Mouse (Mus musculus): Measurements from ENCODE around the gene Iqca.

The Iqca gene

GRCm38 (mm10) chr1:90132402-90132801 lies 20.8 kb downstream of the Iqca start:
- no peak for DNase-seq (ENCODE audit: low spot score)

GRCm38 (mm10) chr1:90131982-90132381 lies 21.2 kb downstream of the Iqca start:
- no peak for DNase-seq (ENCODE audit: low spot score)

DNA sequence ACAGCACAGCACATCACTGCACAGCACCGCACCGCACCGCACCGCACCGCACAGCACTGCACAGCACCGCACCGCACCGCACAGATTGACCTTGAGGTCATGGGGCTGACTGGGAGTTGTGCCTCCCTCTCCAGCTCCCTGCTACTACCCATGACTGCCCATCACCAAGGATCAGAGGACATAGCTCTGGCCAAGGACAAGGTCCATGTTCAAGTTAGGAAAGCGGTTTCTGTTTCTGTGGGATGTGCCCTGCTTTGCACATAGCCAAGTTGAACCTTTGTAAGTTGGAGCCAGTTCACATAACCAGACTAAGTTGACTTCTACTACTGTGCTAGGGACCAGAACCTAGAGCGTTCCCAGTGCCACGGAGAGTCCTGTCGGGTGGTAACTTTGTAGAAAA lies 28.6 kb downstream of the Iqca start:
- no peak for DNase-seq (ENCODE audit: low spot score)

DNA sequence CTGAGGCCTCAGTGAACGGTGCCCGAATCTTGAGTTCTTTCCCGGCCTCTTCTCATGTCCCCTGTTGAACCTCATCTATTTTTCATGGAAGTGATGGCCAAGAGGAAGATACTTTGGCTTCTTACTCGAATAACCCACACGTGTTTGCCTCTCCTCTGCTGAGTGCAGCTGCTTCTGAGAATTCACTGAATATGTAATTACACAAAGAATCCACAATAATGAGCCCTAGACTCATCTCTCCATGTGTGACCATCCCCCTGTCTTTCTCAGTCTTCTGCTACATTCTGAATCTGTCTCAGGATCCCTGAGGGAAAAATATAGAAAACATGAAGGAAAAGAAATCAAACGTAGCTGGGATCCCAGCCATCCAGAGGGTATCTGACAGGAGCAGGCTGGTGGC lies 32.5 kb downstream of the Iqca start:
- DNase-seq (ENCODE audit: low spot score) = no peak

DNA sequence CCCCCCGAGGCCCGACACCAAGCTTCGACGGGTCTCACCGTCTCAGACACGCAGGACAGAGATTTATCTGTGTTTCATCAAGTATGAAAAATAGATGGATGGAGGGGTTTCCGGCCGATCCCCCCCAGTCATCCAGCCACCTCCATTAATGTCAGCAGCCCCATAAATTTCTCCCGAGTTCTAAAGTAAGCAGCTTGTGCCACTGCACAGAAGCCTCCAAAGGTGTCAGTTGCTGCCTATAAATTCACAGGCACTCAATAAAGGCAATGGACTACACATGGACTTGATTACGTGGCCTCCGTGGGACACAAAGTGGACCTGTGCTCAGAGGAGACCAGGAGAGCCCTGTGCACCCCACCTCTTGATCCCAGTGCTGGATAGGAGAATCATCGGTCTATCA lies 34.0 kb downstream of the Iqca start:
- no peak for DNase-seq (ENCODE audit: low spot score)

DNA sequence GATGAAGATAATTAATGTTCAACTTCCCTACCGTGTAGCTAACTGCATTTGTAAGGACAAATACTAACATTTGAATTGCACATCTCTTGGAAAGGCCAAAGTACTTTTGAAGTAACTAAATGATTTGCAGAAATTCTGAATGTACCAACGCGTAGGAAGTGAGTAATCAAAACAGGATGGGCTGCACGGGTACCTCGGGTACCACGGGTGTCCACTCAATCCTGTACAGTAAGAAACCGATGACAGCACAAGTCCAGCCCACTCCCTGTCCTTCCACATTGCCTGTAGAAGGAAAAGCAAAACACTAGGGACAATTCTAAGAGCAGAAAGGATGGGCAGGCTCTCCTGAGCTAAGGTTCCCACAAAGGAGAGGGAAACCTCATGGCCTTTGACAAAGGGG lies 36.0 kb downstream of the Iqca start:
- no peak for DNase-seq (ENCODE audit: low spot score)

- DNase-seq (ENCODE audit: low spot score) = no peak
These were observed 38.6 kb downstream of the Iqca start for GRCm38 (mm10) chr1:90114586-90114985.

DNA sequence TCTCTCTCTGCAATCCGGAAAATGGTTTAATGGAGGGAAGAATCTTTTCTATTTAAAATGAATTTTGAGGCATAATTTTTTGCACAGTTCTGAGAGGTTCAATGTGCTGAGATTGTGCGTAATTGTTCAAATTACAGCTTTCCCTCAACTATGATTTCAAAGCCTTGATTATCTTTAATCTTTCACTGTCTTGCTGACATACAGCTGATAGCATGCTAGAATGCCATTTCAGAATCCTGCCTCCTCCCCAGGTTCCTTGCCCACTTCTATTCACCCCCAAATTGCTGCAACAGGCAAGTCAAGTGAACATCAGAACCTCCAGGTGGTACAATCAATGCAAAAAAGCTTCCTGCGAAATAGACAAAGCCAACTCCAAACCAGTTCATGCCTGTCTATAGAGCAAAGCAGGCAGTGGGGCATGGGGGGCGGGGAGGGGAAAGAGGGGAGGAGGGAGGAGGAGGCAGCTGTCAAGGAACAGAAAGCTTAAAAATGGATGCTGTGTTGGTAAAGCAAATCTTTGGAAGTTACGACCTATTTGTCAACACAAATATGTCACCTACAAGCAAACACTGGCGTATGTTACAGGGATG lies 39.5 kb downstream of the Iqca start:
- no peak for DNase-seq (ENCODE audit: low spot score)

GRCm38 (mm10) chr1:90112669-90113068 lies 40.5 kb downstream of the Iqca start:
- no peak for DNase-seq (ENCODE audit: low spot score)

DNA sequence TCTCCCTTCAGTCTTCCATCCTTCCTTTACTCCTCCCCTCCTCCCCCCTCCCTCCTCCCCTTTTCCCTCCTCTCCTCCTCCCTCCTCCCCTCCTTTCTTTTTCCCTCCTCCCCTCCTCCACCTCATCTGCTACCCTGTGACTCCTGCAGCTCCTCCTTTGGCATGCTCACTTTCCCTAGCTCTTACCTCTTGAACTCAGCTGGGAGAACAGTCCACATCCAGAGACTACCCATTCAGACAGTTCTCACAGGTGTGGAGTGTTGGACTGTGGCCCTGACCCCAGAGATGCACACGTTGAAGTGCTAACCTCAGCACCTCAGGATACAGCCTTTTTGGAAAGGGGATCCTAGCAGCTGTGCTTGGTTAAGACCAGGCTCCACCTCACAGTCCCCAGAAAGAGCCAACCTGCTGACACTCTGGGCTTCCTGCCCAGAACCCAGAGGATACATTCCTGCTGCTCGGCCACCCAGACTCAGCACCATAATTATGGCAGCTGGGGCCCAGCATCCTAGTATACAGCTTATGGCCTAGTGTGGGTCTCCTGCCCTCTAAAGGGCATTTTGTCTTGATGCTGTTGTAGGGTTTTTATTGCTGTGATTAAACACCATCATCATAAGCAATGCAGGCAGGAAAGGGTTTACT lies 41.9 kb downstream of the Iqca start:
- DNase-seq (ENCODE audit: low spot score) = no peak

- DNase-seq (ENCODE audit: low spot score) = no peak
These were observed 49.2 kb downstream of the Iqca start for GRCm38 (mm10) chr1:90103896-90104487.

DNA sequence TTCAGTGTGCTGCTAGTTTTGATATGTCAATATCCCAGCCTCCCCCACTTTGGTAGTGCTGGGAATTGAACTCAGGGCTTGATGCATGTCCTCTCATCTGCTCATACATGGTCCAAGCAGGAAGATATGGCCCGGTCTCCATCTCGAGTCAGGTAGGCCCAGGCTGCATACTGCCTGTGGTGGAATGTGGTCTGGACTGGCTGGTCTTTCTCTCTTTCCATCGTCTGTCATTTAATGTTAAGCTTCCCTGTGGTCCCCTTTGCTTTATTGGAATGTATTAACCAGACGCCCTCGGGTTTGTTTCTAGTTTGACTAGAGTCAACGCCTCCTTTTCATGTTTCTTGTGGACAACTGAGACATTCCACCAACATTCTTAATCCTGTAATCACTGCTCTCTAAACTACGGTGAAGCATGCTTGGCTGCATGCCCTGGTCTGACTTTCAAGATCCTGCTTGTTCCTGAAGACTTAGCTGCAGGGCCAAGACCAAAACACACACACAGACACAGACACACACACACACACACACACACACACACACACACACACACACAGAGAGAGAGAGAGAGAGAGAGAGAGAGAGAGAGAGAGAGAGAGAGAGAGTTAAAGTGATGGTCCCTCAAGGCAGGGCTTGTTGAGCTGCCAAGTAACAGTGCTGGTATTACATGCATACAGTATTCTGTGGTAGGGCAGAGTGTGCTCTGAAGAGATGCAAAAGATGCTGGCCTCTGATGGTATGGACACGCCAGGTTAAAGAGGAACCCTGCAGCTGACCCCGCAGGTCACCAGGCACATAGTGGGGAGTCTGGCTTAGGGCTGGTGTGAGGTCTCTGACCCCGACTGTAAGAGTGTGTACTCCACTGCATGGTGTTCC lies 52.6 kb downstream of the Iqca start:
- DNase-seq (ENCODE audit: low spot score) = no peak

DNA sequence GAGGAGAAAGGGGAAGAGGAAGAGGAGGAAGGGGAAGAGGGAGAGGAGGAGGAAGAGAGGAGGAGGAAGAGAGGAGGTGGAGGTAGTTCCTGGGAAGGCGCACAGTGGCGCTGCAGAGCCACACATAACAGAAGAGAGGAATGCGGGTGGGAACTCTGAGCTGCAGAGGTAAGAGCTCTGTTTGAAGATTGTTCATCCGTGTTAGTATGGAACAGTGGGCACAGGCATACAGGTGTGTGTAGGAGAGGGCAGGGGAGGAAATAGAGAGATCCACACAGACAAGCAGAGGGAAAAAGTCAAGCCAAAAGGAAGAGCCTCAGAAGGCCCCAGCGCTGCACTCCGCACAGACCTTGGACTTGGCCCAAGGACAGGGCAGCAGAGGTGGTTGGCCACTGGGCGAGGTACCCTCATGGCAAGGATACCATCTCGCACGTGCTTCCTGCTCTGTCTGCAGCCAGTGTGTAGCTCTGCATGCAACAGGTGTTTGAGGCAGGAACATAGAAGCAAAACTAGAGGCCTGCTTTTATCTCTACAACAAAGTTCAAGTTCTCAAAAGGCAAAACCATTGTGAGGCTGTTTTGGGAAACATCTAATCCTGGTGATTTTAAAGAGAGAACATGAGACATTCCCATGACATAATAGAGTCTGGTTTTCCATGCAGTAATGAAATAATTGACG lies 60.2 kb downstream of the Iqca start:
- no peak for DNase-seq (ENCODE audit: low spot score)

DNA sequence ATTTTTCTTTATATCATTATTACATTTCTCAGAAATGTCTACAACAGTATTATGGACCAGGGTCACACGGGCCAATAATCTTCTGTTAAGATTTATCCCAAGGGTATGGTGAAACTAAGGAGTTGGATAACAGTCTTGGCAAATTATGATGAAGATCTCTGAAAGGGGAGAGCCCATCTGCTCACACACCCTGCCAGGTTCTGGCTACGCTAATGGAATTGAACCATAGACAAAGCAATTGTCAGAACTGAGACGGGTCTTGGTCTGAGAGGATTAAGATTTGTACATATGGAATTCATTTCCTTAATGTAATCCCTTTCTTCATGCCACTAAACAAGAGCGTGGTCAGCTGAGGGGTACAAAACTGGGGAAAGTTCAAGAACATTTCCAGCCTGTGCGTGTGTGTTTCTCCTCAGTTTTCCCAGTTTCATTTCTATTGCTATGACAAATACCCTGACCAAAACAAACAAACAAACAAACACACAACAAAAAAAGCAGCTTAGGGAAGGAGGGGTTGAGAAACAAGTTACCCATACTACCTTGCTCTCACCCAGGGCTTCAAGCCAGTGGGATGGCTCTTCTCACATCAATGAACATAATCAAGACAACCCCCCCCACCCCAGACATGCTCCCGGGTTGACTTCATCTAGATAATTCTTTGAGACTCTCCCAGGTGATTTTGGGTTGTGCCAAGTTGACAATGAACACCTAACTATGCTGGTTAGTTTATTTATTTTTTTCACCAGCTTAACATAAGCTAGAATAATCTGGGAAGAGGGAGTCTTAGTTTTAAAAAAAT lies 64.8 kb downstream of the Iqca start:
- DNase-seq (ENCODE audit: low spot score) = no peak

DNA sequence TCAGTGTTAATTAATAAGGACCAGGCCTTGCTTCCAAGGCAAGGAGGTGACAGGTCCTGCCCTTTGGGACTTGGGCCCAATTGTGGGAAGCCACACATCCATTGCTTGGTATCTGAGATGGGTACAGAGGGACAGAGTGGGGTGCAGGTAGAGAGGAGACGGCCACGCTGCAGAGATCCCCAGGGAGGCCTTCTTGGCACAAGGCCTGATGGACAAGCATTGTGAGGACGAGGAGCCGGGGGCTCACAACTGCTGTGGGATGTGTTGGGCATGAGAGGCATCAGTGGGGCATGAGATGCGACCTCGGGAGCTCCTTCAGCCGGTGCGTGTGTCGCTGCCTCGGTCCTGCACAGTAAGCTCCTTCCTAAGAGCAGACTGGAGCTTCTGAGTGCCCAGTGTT lies 66.7 kb downstream of the Iqca start:
- no peak for DNase-seq (ENCODE audit: low spot score)

- DNase-seq (ENCODE audit: low spot score) = no peak
These were observed 67.6 kb downstream of the Iqca start for GRCm38 (mm10) chr1:90085526-90086157.

DNA sequence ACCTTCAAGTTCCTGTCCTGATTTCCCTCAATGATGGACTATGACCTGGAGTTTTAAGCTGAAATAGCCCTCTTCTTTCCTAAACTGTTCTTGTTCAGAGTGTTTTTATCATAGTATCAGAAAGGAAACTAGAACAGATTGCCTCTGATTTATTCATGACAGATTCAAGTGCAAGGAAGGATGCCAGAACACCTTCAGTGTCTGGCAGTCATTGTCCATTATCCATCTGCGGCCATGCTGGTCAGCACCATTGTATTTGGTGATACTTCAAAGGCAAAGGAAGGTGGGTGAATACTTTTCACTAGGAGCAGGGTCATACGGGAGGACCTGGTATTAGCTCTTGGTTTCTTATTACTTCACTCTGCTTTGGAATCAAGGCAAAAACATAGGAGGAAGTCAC lies 76.9 kb downstream of the Iqca start:
- no peak for DNase-seq (ENCODE audit: low spot score)

DNA sequence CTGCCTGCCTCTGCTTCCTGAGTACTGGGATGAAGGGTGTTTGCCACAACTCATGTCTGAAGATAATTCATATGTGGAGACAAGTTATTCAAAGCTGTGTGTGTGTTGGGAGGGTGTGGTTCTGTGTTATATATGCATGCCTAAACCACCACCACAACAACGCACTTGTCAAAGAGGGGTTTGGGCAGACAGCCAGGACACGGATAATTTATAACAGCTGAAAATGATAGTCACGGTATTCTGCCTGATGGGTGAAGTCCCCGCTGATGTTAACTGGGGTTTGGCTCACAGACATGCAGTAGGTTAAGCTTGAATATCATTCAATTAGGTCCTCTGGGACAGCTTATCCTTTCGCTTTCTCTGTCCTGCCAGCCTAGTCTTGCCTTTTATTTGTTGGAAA lies 78.4 kb downstream of the Iqca start:
- no peak for DNase-seq (ENCODE audit: low spot score)

DNA sequence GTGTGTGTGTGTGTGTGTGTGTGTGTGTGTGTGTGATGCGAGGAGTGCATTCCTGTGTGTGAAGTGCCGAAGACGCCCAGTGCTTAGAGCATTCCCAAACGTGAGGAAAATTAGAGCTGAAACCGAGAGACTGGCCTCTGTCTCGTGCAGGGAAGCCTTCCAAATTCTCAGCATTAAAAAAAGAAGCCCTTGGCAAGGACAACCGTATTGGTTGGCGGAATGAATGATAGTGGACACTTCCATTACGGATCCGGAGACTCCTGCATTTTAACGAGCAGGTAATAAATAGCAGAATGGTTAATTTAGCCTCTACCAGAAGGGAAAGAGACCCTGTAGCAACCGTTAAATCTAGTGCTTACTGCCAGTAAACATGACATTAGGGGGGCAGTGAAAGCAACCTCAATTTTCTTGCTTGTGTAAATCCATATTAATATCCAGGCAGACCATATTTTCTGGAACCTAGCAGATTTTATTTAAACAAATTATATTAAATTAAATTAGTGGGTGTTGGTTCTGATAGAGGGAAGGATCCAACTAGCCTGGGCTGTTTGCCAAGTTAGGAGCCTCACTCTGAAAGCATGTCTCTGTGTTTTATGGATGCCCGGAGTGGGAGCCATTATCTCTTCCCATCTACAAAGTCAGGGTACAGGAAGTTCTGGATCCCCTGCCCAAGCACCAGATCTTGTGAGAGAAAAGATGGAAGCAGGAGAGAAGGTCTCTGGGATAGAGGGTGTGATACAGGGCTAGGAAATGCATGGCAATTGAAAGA lies 81.2 kb downstream of the Iqca start:
- no peak for DNase-seq (ENCODE audit: low spot score)

DNA sequence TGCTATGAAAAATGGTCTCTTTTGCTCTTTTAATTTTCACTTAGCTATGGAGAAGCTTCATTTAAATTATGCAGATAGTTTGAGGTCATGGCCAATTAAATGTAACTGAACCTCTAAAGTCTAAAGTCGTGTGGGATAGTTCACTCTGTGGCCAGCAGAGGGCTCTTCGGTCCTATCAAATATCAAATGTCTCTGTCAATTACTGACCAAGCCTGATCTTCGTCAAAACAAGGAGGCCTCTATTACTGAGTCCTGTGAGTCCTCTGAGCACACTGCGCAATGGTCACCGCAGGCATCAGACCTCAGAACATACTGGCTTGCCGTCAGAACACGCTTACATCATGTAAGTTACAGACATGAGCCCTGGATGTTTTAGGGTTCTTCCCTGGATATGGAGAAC lies 92.6 kb downstream of the Iqca start:
- peak; percentile 34 for DNase-seq (ENCODE audit: low spot score)

All from ovary, postnatal 36 days (tissue).